Mouse (Mus musculus) lung, postnatal 0 days (tissue): Measurements from ENCODE around the gene Sos2. TPM values are rescaled to one million over a fixed set of nuclear protein-coding genes. Genes with fewer than 3 reads are reported as not detected.

Experiments used
- ATAC-seq: fragments of 200-750 bp; cut with Nextera tagmentation; 2 replicates; pipeline ENCODE4 v1.8.0; 2017; ENCODE audit warnings: moderate library complexity
- DNase-seq: peaks from one replicate; pipeline ENCODE4 v3.0.0-alpha.2; 2016; ENCODE audit warnings: low spot score
- H3K27ac ChIP-seq: fragments of 300-500 bp; sonication (generic); 2 replicates; pipeline ENCODE4 v1.5.1; 2014; ENCODE audit warnings: antibody characterized with exemption, mild to moderate bottlenecking, low read length, mixed read lengths
- H3K27me3 ChIP-seq: fragments of 300-500 bp; sonication (generic); replicated peaks from 2 replicates; pipeline ENCODE4 v1.6.1; 2014; ENCODE audit warnings: low read length, mixed read lengths; ENCODE audit not compliant: insufficient read depth
- H3K36me3 ChIP-seq: fragments of 300-500 bp; sonication (generic); 2 replicates; pipeline ENCODE4 v1.6.1; 2014; ENCODE audit warnings: low read length, mixed read lengths; ENCODE audit not compliant: insufficient read depth
- H3K4me1 ChIP-seq: fragments of 300-500 bp; sonication (generic); 2 replicates; pipeline ENCODE4 v1.6.1; 2014; ENCODE audit warnings: antibody characterized with exemption, low read depth, low read length, mixed read lengths; ENCODE audit not compliant: insufficient read depth
- H3K4me2 ChIP-seq: fragments of 300-500 bp; sonication (generic); replicated peaks from 2 replicates; pipeline ENCODE4 v1.6.1; 2014; ENCODE audit warnings: low read depth, mild to moderate bottlenecking, low read length, moderate library complexity, mixed read lengths
- H3K4me3 ChIP-seq: fragments of 300-500 bp; sonication (generic); 2 replicates; pipeline ENCODE4 v1.5.1; 2014; ENCODE audit warnings: low read depth, low read length
- H3K9ac ChIP-seq: fragments of 300-500 bp; sonication (generic); replicated peaks from 2 replicates; pipeline ENCODE4 v1.6.1; 2014; ENCODE audit warnings: low read depth, mild to moderate bottlenecking
- H3K9me3 ChIP-seq: fragments of 300-500 bp; sonication (generic); 2 replicates; pipeline ENCODE4 v1.6.1; 2016; ENCODE audit warnings: low read length, mixed read lengths
- CTCF ChIP-seq: IDR thresholded peaks from 2 replicates; pipeline ENCODE4 v1.5.1; 2016; ENCODE audit warnings: antibody characterized with exemption, mild to moderate bottlenecking
- EP300 ChIP-seq: IDR thresholded peaks from 2 replicates; pipeline ENCODE4 v1.6.1; 2016; ENCODE audit warnings: antibody characterized with exemption, mild to moderate bottlenecking, control low read depth
- WGBS: fragments of 180-500 bp; shearing (Covaris S2); extraction: QIAGEN DNeasy Blood & Tissue Kit; methylation state at CpG from one replicate; pipeline ENCODE4 v1.1.7; 2014; 5-methylcytosine and 5-hydroxymethylcytosine counted together
- polyA plus RNA-seq: library from polyadenylated mRNA; unstranded; fragments of >200 nt; fragmentation: Nextera tagmentation; extraction: Ambion mirVana; gene quantifications from 2 replicates; pipeline ENCODE4 v1.2.1, GENCODE M21; 2015

The Sos2 gene
- polyA plus RNA-seq, 1 experiment from 2014 or later: 10.6 TPM

- Histone ChIP-seq H3K4me2 (no peak overlapping the region), H3K27me3 (no peaks in the 10 kb centered on the region), H3K9ac (no peak overlapping the region), H3K36me3 (no peaks in the 10 kb centered on the region), H3K27ac (no peak overlapping the region), H3K9me3 (no peaks in the 10 kb centered on the region), H3K4me3 (no peak overlapping the region), H3K4me1 (no peaks in the 10 kb centered on the region)
- no peak for ATAC-seq
- no peak for DNase-seq
- 78% methylated on average over 4 of the region's 4 CpGs for WGBS
- TF ChIP-seq EP300 (no peak), CTCF (no peak)
Measured at GRCm38 (mm10) chr12:69690714-69691113, 9.1 kb upstream of the Sos2 start.

GRCm38 (mm10) chr12:69689094-69689493 lies 7.4 kb upstream of the Sos2 start:
- no peak overlapping the region for H3K4me3 ChIP-seq
- H3K27me3 ChIP-seq: no peaks in the 10 kb centered on the region
- no peak for TF ChIP-seq EP300
- no peak for TF ChIP-seq CTCF
- H3K27ac ChIP-seq: 0 out of 2 replicates have a peak overlapping the region, but pooled peaks have one; percentile 20
- ATAC-seq (no peak), DNase-seq (no peak)
- no peaks in the 10 kb centered on the region for H3K9me3 ChIP-seq
- no peaks in the 10 kb centered on the region for H3K36me3 ChIP-seq
- H3K9ac ChIP-seq: no peak overlapping the region
- no peaks in the 10 kb centered on the region for H3K4me1 ChIP-seq
- H3K4me2 ChIP-seq: no peak overlapping the region

DNA sequence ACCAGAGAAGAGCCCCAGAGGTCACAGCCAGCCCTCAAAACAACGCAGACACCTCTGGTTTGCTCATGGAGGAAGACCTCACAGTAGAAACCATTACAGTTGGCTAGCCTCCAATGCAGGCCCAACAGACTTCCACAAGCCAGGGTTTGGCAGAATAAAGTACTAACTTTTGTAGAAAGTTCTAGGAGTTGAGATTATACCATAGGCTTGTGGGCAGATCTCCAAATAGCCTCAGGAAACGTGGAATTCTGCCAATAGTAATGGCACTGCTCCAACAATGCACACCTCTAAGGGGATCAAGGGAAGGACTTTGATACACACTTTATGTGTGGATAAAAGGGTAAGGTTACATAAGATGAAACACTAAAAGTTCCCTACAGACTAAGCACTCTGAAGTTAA lies 6.7 kb upstream of the Sos2 start:
- DNase-seq: peak; percentile 71

DNA sequence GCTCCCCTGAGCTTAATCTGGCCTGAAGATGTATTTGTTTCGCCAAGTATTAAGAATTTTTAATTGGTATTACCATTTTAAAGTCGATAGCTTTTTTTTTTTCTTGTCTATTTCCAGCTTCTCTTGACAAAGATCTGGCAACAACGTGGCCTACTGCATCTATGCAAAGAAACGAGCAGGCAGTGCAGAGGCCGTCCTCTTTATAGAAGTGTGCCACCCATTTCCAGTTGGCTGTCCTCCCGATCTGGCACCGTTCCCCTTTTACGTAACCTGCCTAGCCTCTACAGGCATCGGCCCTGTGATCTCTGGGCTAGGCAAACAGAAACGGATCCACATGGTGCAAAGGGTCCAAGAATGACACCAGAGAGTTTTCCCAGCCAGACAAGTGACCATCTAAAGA lies 1.9 kb upstream of the Sos2 start:
- Histone ChIP-seq H3K36me3 (no peaks in the 10 kb centered on the region), H3K9ac (no peak overlapping the region), H3K27ac (0 out of 2 replicates have a peak overlapping the region, but pooled peaks have one; percentile 99), H3K4me1 (peaks cover 5% of the 10 kb centered on the region; the same call in 1 of the 2 replicates), H3K27me3 (no peaks in the 10 kb centered on the region), H3K4me3 (no peak overlapping the region), H3K9me3 (no peaks in the 10 kb centered on the region), H3K4me2 (peak overlapping the region; percentile 76)
- TF ChIP-seq CTCF (no peak), EP300 (no peak)
- ATAC-seq (peak; percentile 36), DNase-seq (peak; percentile 89)
- 15% methylated on average over 10 of the region's 10 CpGs for WGBS

More for the DNA sequence above, 6.7 kb upstream of the Sos2 start:
- H3K4me3 ChIP-seq: no peak overlapping the region
- no peak overlapping the region for H3K4me2 ChIP-seq
- H3K36me3 ChIP-seq: no peaks in the 10 kb centered on the region
- WGBS: 13% methylated on average over 2 of the region's 2 CpGs
- no peak overlapping the region for H3K9ac ChIP-seq
- H3K9me3 ChIP-seq: no peaks in the 10 kb centered on the region
- H3K27me3 ChIP-seq: no peaks in the 10 kb centered on the region
- no peak for TF ChIP-seq CTCF
- no peak for TF ChIP-seq EP300
- H3K4me1 ChIP-seq: 0 out of 2 replicates have a peak, but pooled peaks cover 1% of the 10 kb centered on the region
- peak; percentile 40 for ATAC-seq
- 0 out of 2 replicates have a peak overlapping the region, but pooled peaks have one; percentile 5 for H3K27ac ChIP-seq

- H3K27ac ChIP-seq: peak overlapping the region; percentile 99
- peak overlapping the region; percentile 98; the same call in 1 of the 2 replicates for H3K4me3 ChIP-seq
- ATAC-seq (no peak), DNase-seq (peak; percentile 18)
- H3K9ac ChIP-seq: no peak overlapping the region
- peaks cover 5% of the 10 kb centered on the region; the same call in 1 of the 2 replicates for H3K4me1 ChIP-seq
- TF ChIP-seq CTCF (no peak), EP300 (no peak)
- no peaks in the 10 kb centered on the region for H3K36me3 ChIP-seq
- peak overlapping the region; percentile 76 for H3K4me2 ChIP-seq
- H3K9me3 ChIP-seq: no peaks in the 10 kb centered on the region
- WGBS: 35% methylated on average over 14 of the region's 14 CpGs
- no peaks in the 10 kb centered on the region for H3K27me3 ChIP-seq
Measured at GRCm38 (mm10) chr12:69682788-69683419, 1.3 kb upstream of the Sos2 start.

DNA sequence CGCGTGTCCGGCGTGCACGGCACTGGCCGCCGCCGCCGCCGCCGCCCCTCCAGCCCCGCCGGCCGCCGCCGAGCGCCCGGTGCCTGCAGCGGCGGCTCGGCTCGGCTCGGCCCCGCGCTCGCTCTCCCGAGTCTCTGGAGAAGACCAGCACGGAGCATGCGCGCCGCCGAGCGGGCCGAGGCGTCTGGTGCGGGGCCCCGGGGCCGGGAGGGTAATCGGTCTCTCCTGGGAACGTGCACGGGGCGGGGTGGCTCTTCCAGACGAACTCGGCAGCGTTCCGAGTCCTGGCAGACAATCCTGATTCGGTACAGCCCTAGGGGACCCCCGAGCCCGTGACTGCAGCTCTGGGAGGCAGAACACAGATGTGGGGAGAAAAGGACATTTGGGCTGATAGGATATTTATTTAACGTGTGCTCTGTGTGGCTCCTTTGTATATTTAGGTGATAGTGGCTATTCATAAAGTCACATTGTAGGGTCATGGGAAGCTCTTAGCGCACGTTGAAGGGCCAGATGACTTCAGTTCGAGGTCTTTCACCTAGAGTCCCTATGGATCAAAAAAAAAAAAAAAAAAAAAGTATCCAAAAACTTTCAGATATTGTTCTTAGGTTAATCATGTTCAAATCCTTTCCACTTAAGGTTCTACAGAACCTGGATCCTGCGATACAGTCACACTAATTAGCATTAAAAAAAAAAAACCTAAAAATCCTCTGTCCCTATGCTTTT lies 574 bp upstream of the Sos2 start:
- no peaks in the 10 kb centered on the region for H3K36me3 ChIP-seq
- TF ChIP-seq EP300 (peak; percentile 7; the same call in 1 of the 2 replicates), CTCF (peak; percentile 22)
- DNase-seq (peak; percentile 93), ATAC-seq (peak; percentile 84)
- H3K4me1 ChIP-seq: peaks cover 5% of the 10 kb centered on the region; the same call in 1 of the 2 replicates
- H3K9ac ChIP-seq: peak overlapping the region; percentile 98
- H3K27me3 ChIP-seq: no peaks in the 10 kb centered on the region
- no peaks in the 10 kb centered on the region for H3K9me3 ChIP-seq
- peak overlapping the region; percentile 76 for H3K4me2 ChIP-seq
- peak overlapping the region; percentile 98 for H3K4me3 ChIP-seq
- WGBS: 1% methylated on average over 49 of the region's 54 CpGs
- peak overlapping the region; percentile 99 for H3K27ac ChIP-seq
